Mouse (Mus musculus) heart, embryonic 11.5 days (tissue): ENCODE data around the gene Rgs7bp. TPM values are rescaled to one million over a fixed set of nuclear protein-coding genes. Genes with fewer than 3 reads are reported as not detected.

Experiments used
- ATAC-seq: fragments of 200-750 bp; cut with Nextera tagmentation; replicated peaks from 2 replicates; pipeline ENCODE4 v1.8.0; 2017; ENCODE audit warnings: moderate library complexity; ENCODE audit not compliant: insufficient number of reproducible peaks, low FRiP score, low TSS enrichment
- H3K27ac ChIP-seq: fragments of 300-500 bp; sonication (generic); 2 replicates; pipeline ENCODE4 v1.5.1; 2014; ENCODE audit warnings: mild to moderate bottlenecking, low read depth, low read length
- H3K27me3 ChIP-seq: fragments of 300-500 bp; sonication (generic); 2 replicates; pipeline ENCODE4 v1.6.1; 2014; ENCODE audit warnings: mild to moderate bottlenecking, low read length, mixed read lengths; ENCODE audit not compliant: control insufficient read depth, insufficient read depth
- H3K36me3 ChIP-seq: fragments of 300-500 bp; sonication (generic); 2 replicates; pipeline ENCODE4 v1.6.1; 2014; ENCODE audit warnings: mild to moderate bottlenecking, low read length, moderate library complexity, mixed read lengths; ENCODE audit not compliant: control insufficient read depth, insufficient read depth
- H3K4me1 ChIP-seq: fragments of 300-500 bp; sonication (generic); 2 replicates; pipeline ENCODE4 v1.6.1; 2014; ENCODE audit warnings: low read length; ENCODE audit not compliant: control insufficient read depth, insufficient read depth
- H3K4me2 ChIP-seq: fragments of 300-500 bp; sonication (generic); 2 replicates; pipeline ENCODE4 v1.6.1; 2014; ENCODE audit warnings: mild to moderate bottlenecking, moderate library complexity
- H3K4me3 ChIP-seq: fragments of 300-500 bp; sonication (generic); 2 replicates; pipeline ENCODE4 v1.5.1; 2014; ENCODE audit warnings: low read depth, low read length
- H3K9ac ChIP-seq: fragments of 300-500 bp; sonication (generic); 2 replicates; pipeline ENCODE4 v1.6.1; 2014; ENCODE audit warnings: mild to moderate bottlenecking, low read depth, low read length, moderate library complexity
- H3K9me3 ChIP-seq: fragments of 300-500 bp; sonication (generic); replicated peaks from 2 replicates; pipeline ENCODE4 v1.6.1; 2016; ENCODE audit warnings: low read length; ENCODE audit not compliant: control insufficient read depth
- whole genome bisulfite sequencing: fragments of 180-500 bp; shearing (Covaris S2); extraction: QIAGEN DNeasy Blood & Tissue Kit; methylation state at CpG from one replicate; pipeline ENCODE4 v1.1.7; 2014; ENCODE audit not compliant: insufficient replicate concordance; 5-methylcytosine and 5-hydroxymethylcytosine counted together
- polyA plus RNA-seq: library from polyadenylated mRNA; unstranded; fragments of >200 nt; fragmentation: Nextera tagmentation; extraction: Ambion mirVana; gene quantifications from 2 replicates; pipeline ENCODE4 v1.2.1, GENCODE M21; 2014

The Rgs7bp gene
- polyA plus RNA-seq, 1 experiment from 2014 or later = 3.4 TPM

GRCm38 (mm10) chr13:104988811-104989258 is 65.9 kb downstream of the Rgs7bp start:
- Histone ChIP-seq H3K27me3 (no peaks in the 10 kb centered on the region), H3K4me3 (no peak overlapping the region), H3K4me1 (no peaks in the 10 kb centered on the region), H3K9me3 (no peaks in the 10 kb centered on the region), H3K4me2 (no peak overlapping the region), H3K36me3 (no peaks in the 10 kb centered on the region), H3K9ac (no peak overlapping the region), H3K27ac (no peak overlapping the region)
- ATAC-seq = no peak
- WGBS = 50% methylated on average over 7 of the region's 7 CpGs

- no peaks in the 10 kb centered on the region for H3K9me3 ChIP-seq
- no peaks in the 10 kb centered on the region for H3K36me3 ChIP-seq
- 83% methylated on average over 13 of the region's 13 CpGs for WGBS
- H3K4me3 ChIP-seq = no peak overlapping the region
- no peaks in the 10 kb centered on the region for H3K27me3 ChIP-seq
- H3K4me2 ChIP-seq = no peak overlapping the region
- H3K4me1 ChIP-seq = no peaks in the 10 kb centered on the region
- no peak for ATAC-seq
- H3K27ac ChIP-seq = no peak overlapping the region
- H3K9ac ChIP-seq = no peak overlapping the region
Observed at GRCm38 (mm10) chr13:104988009-104988540, 66.7 kb downstream of the Rgs7bp start.

DNA sequence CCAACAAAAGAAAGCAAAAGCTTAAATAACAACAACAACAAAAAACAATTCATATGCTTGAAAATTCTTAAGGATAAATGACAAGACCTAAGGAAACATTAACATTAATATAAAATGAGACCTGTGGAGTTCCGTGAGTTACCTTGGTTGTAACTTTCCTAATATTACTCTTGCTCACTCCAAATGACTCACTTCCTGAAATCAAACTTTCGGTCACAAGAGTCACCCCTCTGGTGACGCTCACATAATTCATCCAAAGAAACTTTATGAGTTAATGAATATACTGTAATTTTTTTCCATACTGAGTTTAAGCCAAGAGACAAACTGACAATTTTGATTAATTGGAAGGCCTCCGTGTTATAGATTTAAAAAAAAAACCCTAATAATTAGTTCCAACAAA is 69.0 kb downstream of the Rgs7bp start:
- no peak overlapping the region for H3K4me2 ChIP-seq
- no peak for ATAC-seq
- H3K4me3 ChIP-seq = no peak overlapping the region
- H3K27ac ChIP-seq = no peak overlapping the region
- WGBS = 84% methylated on average over 4 of the region's 4 CpGs
- 0 out of 2 replicates have a peak, but pooled peaks cover 4% of the 10 kb centered on the region for H3K9me3 ChIP-seq
- no peaks in the 10 kb centered on the region for H3K4me1 ChIP-seq
- H3K36me3 ChIP-seq = no peaks in the 10 kb centered on the region
- no peaks in the 10 kb centered on the region for H3K27me3 ChIP-seq
- no peak overlapping the region for H3K9ac ChIP-seq

DNA sequence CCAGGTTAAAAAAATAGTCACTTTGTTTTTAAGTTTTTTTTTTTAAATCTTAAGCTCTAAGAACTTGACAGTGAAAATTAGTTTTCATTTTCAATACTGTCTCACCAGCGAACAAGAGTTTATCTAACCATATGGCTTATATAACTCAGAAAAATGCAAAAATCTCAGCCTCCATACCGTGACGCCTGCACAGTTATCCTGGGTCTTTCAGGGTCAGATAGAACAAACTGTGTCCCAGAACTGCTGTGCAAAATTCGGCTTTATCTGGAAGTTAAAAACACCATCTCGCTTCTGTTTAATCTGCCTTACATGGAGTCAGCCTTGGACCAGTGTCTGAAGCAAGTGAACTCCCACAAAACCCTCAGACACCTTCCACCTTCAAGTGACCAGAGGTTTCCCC is 70.7 kb downstream of the Rgs7bp start:
- WGBS = 69% methylated on average over 5 of the region's 5 CpGs
- no peak overlapping the region for H3K27ac ChIP-seq

GRCm38 (mm10) chr13:104982781-104983353 is 71.9 kb downstream of the Rgs7bp start:
- Histone ChIP-seq H3K27ac (no peak overlapping the region), H3K9ac (no peak overlapping the region), H3K9me3 (0 out of 2 replicates have a peak, but pooled peaks cover 4% of the 10 kb centered on the region), H3K4me2 (no peak overlapping the region), H3K36me3 (no peaks in the 10 kb centered on the region), H3K4me3 (no peak overlapping the region), H3K4me1 (no peaks in the 10 kb centered on the region), H3K27me3 (no peaks in the 10 kb centered on the region)
- WGBS = 87% methylated on average over 10 of the region's 10 CpGs
- no peak for ATAC-seq

More for the DNA sequence above, 70.7 kb downstream of the Rgs7bp start:
- no peaks in the 10 kb centered on the region for H3K4me1 ChIP-seq
- ATAC-seq = no peak
- H3K9ac ChIP-seq = no peak overlapping the region
- H3K36me3 ChIP-seq = no peaks in the 10 kb centered on the region
- 0 out of 2 replicates have a peak, but pooled peaks cover 4% of the 10 kb centered on the region for H3K9me3 ChIP-seq
- H3K4me2 ChIP-seq = no peak overlapping the region
- H3K27me3 ChIP-seq = no peaks in the 10 kb centered on the region
- H3K4me3 ChIP-seq = no peak overlapping the region

DNA sequence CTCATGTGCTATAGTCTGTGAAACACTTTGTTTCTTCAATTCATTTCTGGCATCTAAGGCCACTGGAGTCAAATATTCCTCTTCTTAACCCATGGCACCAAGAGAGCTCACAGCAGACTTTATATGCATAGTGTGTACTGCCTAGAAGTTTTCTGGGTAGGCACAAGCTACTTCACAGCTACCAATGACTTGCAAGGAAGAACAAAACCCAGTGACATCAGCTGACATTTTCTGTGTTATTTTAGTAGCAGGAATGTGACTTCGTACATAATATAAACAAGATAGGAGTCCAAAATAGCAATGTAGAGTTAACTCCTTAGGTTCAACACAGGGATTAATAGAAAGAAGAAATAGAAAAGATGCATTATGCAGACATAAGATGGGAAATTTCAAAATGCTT is 76.6 kb downstream of the Rgs7bp start:
- no peaks in the 10 kb centered on the region for H3K4me1 ChIP-seq
- no peaks in the 10 kb centered on the region for H3K36me3 ChIP-seq
- no peak overlapping the region for H3K4me3 ChIP-seq
- H3K9ac ChIP-seq = no peak overlapping the region
- no peak for ATAC-seq
- no peaks in the 10 kb centered on the region for H3K27me3 ChIP-seq
- H3K4me2 ChIP-seq = no peak overlapping the region
- H3K9me3 ChIP-seq = 0 out of 2 replicates have a peak, but pooled peaks cover 4% of the 10 kb centered on the region
- H3K27ac ChIP-seq = no peak overlapping the region
- 30% methylated on average over 1 of the region's 1 CpGs for WGBS

GRCm38 (mm10) chr13:104967486-104967885 is 87.2 kb downstream of the Rgs7bp start:
- Histone ChIP-seq H3K9ac (no peak overlapping the region), H3K9me3 (no peaks in the 10 kb centered on the region), H3K4me3 (no peak overlapping the region), H3K27ac (no peak overlapping the region), H3K36me3 (no peaks in the 10 kb centered on the region), H3K27me3 (no peaks in the 10 kb centered on the region), H3K4me1 (no peaks in the 10 kb centered on the region), H3K4me2 (no peak overlapping the region)
- 64% methylated on average over 2 of the region's 2 CpGs for WGBS
- no peak for ATAC-seq

- H3K9ac ChIP-seq = no peak overlapping the region
- no peak overlapping the region for H3K27ac ChIP-seq
- no peak overlapping the region for H3K4me2 ChIP-seq
- no peaks in the 10 kb centered on the region for H3K4me1 ChIP-seq
- WGBS = 69% methylated on average over 4 of the region's 4 CpGs
- H3K9me3 ChIP-seq = no peaks in the 10 kb centered on the region
- H3K4me3 ChIP-seq = no peak overlapping the region
- no peaks in the 10 kb centered on the region for H3K27me3 ChIP-seq
- no peaks in the 10 kb centered on the region for H3K36me3 ChIP-seq
- no peak for ATAC-seq
Observed at GRCm38 (mm10) chr13:104963716-104964115, 91.0 kb downstream of the Rgs7bp start.
